Mouse (Mus musculus) monocyte, adult 59 days (primary cell): ENCODE data around the gene Gm21748. TPM values are rescaled to one million over a fixed set of nuclear protein-coding genes. Genes with fewer than 3 reads are reported as not detected.

ENCODE experiments used
- total RNA-seq, 2 experiments: library from RNA; stranded (reverse); gene quantifications; one replicate each; pipeline ENCODE4 v1.2.4; 2023

Gm21748 gene
- not detected for total RNA-seq

GRCm38 (mm10) chrY:90839077-90839476, at the start of gene Gm21748:
Gene Gm21748, minus strand, starts transcription at chrY:90839177.

Other genes starting within 250 kb of the Gm21748 start
- gene Gm21860, start 84.4 kb downstream of the Gm21748 start, total RNA-seq, result not detected
- not detected for gene Gm47283, start 54.4 kb downstream of the Gm21748 start, total RNA-seq